Comparison of ENCODE assay signal across 8 mouse cellular contexts in genomic region chr5:52363468-52364150, GRCm38 (mm10). TPM values are rescaled to one million over a fixed set of nuclear protein-coding genes. Genes with fewer than 3 reads are reported as not detected.
A peak's percentile ranks its signal among the peaks of the same experiment; 100 is the strongest.
DNase-seq lines count a peak whose midpoint lies in the region; ATAC-seq lines count a peak whose summit lies in the region.

Gene Sod3 (plus strand): TSS chr5:52363791.

- DNase-seq in cerebellum, postnatal 25 days: peak; percentile 20 to 46
- no peak for DNase-seq in cerebellum, postnatal 4 days (ENCODE audit: low spot score in 2 of 2)
- peak; percentile 92 for DNase-seq in adrenal gland, adult 2 months
- peak; percentile 99 for DNase-seq in heart, adult 11 months
- peak; percentile 85 for DNase-seq in kidney, postnatal 10 days
- peak; percentile 21 for DNase-seq in ovary, postnatal 10 days (ENCODE audit: low spot score)
- DNase-seq in layer of hippocampus, postnatal 25 days (ENCODE audit: extremely low spot score in 1 of 2, low spot score in 1 of 2): no peak

- no peak for ATAC-seq in megakaryocyte, adult 5-6 weeks (ENCODE audit: poor library complexity, severe bottlenecking)

RNA-seq across cellular contexts. Expression of gene Sod3, which starts in this region (rescaled TPM):
- total RNA-seq in adrenal gland, adult 2 months (2021): 100 to 1,000 TPM; 202 to 244 TPM
- polyA plus RNA-seq in adrenal gland, adult 2 months (2012; rRNA removed): 519 and 587 TPM in 2 replicates
- 0.07 and 0.11 TPM in 2 replicates for total RNA-seq in megakaryocyte, adult 5-6 weeks (2015)
- not detected in 2 replicates for total RNA-seq in megakaryocyte, adult 5-6 weeks (2017)
- 1 to 10 TPM; 6.1 to 6.3 TPM for total RNA-seq in layer of hippocampus, postnatal 25 days (2021)

Comparison
In these comparisons a context has a peak if more than half of its experiments do, and no peak if none do; other contexts are left out.
1. RNA of gene Sod3 (total RNA-seq): 202 to 244 TPM in adrenal gland, adult 2 months; 6.1 to 6.3 TPM in layer of hippocampus, postnatal 25 days and 0.07 to 0.11 TPM in megakaryocyte, adult 5-6 weeks; every median in the first group is over 10 times any median in the second.
2. DNase-seq: peak in cerebellum, postnatal 25 days (2 of 2), adrenal gland, adult 2 months (single experiment), heart, adult 11 months (single experiment), kidney, postnatal 10 days (single experiment) and ovary, postnatal 10 days (single experiment); none in cerebellum, postnatal 4 days (0 of 2) and layer of hippocampus, postnatal 25 days (0 of 2).